Mouse (Mus musculus) midbrain, embryonic 12.5 days (tissue): ENCODE data around the gene Ankdd1a. TPM values are rescaled to one million over a fixed set of nuclear protein-coding genes. Genes with fewer than 3 reads are reported as not detected.

Experiments used
- ATAC-seq: fragments of 200-750 bp; cut with Nextera tagmentation; 2 replicates; pipeline ENCODE4 v1.8.0; 2017; ENCODE audit warnings: low read depth, moderate TSS enrichment, moderate library complexity; ENCODE audit not compliant: low FRiP score
- H3K27ac ChIP-seq: fragments of 300-500 bp; sonication (generic); replicated peaks from 2 replicates; pipeline ENCODE4 v1.5.1; 2016; ENCODE audit warnings: mild to moderate bottlenecking
- H3K27me3 ChIP-seq: fragments of 300-500 bp; sonication (generic); 2 replicates; pipeline ENCODE4 v1.6.1; 2016; ENCODE audit warnings: mild to moderate bottlenecking
- H3K36me3 ChIP-seq: fragments of 300-500 bp; sonication (generic); 2 replicates; pipeline ENCODE4 v1.6.1; 2016
- H3K4me1 ChIP-seq: fragments of 300-500 bp; sonication (generic); 2 replicates; pipeline ENCODE4 v1.6.1; 2016
- H3K4me2 ChIP-seq: fragments of 300-500 bp; sonication (generic); replicated peaks from 2 replicates; pipeline ENCODE4 v1.6.1; 2016; ENCODE audit warnings: mild to moderate bottlenecking, moderate library complexity
- H3K4me3 ChIP-seq: fragments of 300-500 bp; sonication (generic); 2 replicates; pipeline ENCODE4 v1.5.1; 2016; ENCODE audit warnings: mild to moderate bottlenecking
- H3K9ac ChIP-seq: fragments of 300-500 bp; sonication (generic); replicated peaks from 2 replicates; pipeline ENCODE4 v1.6.1; 2016; ENCODE audit warnings: mild to moderate bottlenecking, moderate library complexity
- H3K9me3 ChIP-seq: fragments of 300-500 bp; sonication (generic); 2 replicates; pipeline ENCODE4 v1.6.1; 2016; ENCODE audit warnings: mild to moderate bottlenecking
- WGBS: fragments of 180-500 bp; shearing (Covaris S2); methylation state at CpG from one replicate; pipeline ENCODE4 v1.1.7; 2016; 5-methylcytosine and 5-hydroxymethylcytosine counted together
- polyA plus RNA-seq: library from polyadenylated mRNA; unstranded; fragments of >200 nt; fragmentation: Nextera tagmentation; extraction: Ambion mirVana; gene quantifications from 2 replicates; pipeline ENCODE4 v1.2.1, GENCODE M21; 2016

Gene Ankdd1a
- polyA plus RNA-seq, 1 experiment from 2014 or later = 0.24 TPM

DNA sequence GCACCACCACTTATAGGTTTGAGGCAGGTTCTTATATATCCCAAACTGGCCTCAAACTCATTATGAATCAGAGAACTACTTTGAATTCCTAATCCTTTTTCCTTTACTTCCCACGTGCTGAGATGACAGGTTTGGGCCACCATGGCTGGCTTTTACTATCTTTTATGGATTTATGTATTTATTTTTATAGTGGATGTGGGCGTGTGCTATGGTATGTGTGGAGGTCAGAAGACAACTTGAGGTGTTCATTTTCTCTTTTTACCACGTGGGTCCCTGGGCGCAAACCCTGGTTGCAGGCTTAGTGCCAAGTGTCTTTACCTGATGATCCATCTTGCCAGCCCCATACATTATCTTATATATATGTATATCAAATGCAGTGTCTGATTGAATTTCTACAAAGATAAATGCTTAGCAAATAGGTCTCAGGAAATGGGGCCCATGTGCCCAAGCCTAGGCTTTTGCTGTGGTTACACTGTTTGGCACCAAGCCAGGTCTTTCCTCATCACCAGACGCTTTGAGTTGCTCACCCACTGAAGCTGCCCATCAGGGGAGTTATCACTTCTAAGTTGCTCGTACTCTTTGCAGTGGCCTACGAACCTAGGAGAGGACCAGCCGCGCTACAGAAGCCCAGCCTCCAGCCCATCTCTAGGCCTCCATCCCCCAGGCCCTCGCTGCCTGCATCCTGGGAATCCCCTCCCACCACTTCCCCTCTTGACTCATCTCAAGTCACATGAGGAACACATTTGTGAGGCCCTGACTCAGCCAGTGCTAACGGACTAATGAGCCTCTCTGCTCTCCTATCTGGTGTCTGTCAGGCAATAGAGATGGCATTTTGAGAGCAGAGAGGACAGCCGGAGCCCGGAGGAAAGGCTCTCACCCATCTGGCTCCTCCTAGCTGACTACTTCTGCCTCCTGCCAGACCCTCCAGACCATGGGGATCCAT, 21.4 kb upstream of the Ankdd1a start:
- Histone ChIP-seq H3K27ac (no peak overlapping the region), H3K36me3 (no peaks in the 10 kb centered on the region), H3K4me1 (no peaks in the 10 kb centered on the region; the same call in 1 of the 2 replicates), H3K27me3 (no peaks in the 10 kb centered on the region), H3K9ac (no peak overlapping the region), H3K9me3 (no peaks in the 10 kb centered on the region), H3K4me2 (no peak overlapping the region), H3K4me3 (no peak overlapping the region)
- no peak for ATAC-seq
- WGBS = 79% methylated on average over 13 of the region's 13 CpGs

DNA sequence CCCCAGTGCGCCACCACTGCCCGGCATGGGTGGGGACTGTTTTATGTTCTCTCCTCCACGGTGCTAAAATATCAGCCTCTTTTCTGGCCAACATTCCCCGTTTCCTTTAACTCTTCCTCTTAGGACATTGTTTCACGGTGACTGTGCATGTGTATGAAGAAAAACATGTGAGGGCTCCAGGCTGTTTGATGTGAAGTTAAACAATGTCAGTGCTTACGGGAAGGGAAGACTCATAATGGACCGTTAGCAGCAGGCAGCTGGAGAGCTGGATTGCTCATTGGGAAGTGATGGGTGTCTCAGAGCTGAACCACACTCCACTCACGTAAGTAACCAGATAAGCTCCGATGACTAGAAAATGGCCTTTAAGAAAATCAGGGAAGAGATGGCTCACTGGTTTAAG, 19.7 kb upstream of the Ankdd1a start:
- Histone ChIP-seq H3K36me3 (no peaks in the 10 kb centered on the region), H3K27ac (no peak overlapping the region), H3K27me3 (no peaks in the 10 kb centered on the region), H3K4me1 (no peaks in the 10 kb centered on the region; the same call in 1 of the 2 replicates), H3K9me3 (no peaks in the 10 kb centered on the region), H3K4me2 (no peak overlapping the region), H3K4me3 (no peak overlapping the region), H3K9ac (no peak overlapping the region)
- 86% methylated on average over 9 of the region's 9 CpGs for WGBS
- ATAC-seq = no peak

DNA sequence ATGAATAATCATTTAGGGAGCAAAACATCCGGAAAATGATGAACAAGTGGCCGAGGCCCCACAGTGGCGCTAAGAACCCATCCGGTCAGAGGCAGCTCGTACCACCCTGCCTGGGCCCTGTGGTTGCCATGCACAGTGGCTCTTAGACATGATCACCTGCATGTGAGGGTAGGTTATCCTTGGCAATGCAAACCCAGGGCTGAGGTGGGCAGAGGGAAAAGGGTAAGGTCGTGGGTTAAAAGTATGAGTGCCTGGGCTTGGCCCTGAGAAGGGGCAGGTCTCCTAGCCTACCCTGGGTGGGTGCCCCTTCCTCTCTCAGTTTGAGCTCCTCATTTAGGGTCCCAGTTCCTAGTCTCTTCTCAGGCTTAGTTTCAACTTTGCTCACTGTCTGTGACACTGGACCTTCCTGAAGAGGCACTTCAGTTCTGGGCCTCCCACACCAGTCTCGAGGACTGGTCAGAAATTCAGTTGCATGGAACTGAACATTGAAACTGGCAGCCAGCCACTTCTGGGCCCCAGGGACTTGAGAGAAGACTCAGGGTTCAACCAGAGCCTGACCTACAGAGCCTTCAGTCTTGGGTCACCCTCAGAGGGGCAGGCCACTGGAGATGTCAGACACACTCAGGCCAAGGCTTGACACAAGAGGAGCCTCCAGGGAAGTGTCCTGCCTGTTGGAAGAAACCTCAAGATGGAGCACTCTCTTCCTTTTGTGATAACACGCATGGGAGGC, 18.1 kb upstream of the Ankdd1a start:
- 88% methylated on average over 8 of the region's 8 CpGs for WGBS
- no peaks in the 10 kb centered on the region for H3K27me3 ChIP-seq
- no peak overlapping the region for H3K4me2 ChIP-seq
- H3K9me3 ChIP-seq = no peaks in the 10 kb centered on the region
- no peaks in the 10 kb centered on the region; the same call in 1 of the 2 replicates for H3K4me1 ChIP-seq
- no peak overlapping the region for H3K4me3 ChIP-seq
- no peaks in the 10 kb centered on the region for H3K36me3 ChIP-seq
- ATAC-seq = no peak
- no peak overlapping the region for H3K9ac ChIP-seq
- H3K27ac ChIP-seq = no peak overlapping the region

DNA sequence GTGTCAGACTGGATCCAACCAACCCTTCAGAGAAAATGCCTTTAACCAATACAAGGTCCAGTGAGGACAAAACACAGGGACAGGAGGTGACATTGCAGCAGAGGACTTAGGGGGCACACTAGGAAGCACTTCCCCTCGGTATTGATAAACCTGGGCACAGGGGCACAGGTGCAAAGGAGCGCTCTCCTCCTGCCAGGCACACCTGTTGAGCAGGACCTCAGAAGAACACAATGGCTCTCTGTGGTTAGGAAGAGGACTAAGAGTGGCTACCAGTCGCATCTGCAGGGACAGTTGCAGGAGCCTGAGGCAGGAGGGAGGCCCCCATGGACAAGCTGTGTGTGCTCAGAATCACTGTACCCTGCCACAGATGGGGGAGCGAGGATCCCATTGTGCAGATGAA, 16.5 kb upstream of the Ankdd1a start:
- no peak overlapping the region for H3K4me2 ChIP-seq
- no peak for ATAC-seq
- no peaks in the 10 kb centered on the region for H3K36me3 ChIP-seq
- no peak overlapping the region for H3K4me3 ChIP-seq
- 79% methylated on average over 4 of the region's 4 CpGs for WGBS
- no peaks in the 10 kb centered on the region for H3K9me3 ChIP-seq
- no peak overlapping the region for H3K27ac ChIP-seq
- H3K27me3 ChIP-seq = no peaks in the 10 kb centered on the region
- H3K4me1 ChIP-seq = no peaks in the 10 kb centered on the region; the same call in 1 of the 2 replicates
- H3K9ac ChIP-seq = no peak overlapping the region

DNA sequence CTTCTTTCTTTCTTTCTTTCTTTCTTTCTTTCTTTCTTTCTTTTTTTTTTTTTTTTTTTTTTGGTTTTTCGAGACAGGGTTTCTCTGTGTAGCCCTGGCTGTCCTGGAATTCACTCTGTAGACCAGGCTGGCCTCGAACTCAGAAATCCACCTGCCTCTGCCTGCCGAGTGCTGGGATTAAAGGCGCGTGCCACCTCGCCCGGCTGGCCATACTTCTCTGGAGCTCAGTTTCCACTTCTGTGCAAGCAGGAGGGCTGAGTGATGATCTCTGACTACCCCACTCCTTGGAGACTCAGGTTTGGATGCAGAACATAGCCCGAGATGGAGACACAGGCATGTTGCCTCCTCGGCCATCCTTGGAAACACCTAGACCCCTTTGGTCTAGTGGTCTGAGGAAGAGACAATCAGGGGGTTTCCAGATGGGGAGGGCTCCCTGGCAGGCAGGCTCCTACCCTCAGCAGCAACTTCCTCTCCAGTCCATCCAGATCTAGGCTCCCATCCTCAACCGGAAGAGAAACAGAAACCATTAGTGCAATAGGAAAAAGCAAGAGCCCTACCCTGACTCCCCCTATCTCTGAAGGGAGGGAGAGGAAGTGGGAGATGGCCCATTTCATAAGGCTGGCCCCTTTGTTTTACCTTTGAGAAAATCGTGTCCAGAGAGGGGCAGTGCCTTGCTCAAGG, 15.9 kb upstream of the Ankdd1a start:
- whole genome bisulfite sequencing = 88% methylated on average over 11 of the region's 11 CpGs
- no peak for ATAC-seq
- Histone ChIP-seq H3K36me3 (no peaks in the 10 kb centered on the region), H3K4me2 (no peak overlapping the region), H3K9ac (no peak overlapping the region), H3K4me3 (no peak overlapping the region), H3K27ac (no peak overlapping the region), H3K4me1 (no peaks in the 10 kb centered on the region), H3K9me3 (no peaks in the 10 kb centered on the region), H3K27me3 (no peaks in the 10 kb centered on the region)

DNA sequence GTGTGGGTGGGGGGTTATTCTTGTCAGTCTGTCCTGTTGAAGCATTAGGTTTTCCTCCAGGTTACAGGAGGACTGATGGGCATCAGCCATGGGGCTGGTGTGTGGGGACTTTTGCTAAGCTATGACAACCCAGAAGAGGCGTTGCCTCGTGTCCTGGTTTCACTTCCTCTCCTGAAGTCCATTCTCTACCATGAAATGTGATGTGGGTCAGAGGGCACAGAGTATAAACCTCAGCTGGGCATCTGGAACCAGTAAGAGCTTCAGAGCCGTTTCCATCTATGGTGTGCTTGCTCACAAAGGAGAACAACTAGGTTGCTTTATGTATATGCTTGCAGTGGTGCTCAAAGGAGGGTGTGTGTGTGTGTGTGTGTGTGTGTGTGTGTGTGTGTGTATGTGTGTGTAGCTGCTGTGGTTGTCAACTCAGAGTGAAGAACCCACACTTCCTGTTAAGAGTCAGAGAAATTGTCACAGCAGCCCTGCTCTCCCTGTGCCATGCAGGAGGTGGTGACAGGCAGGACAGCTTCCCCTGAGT, 15.3 kb upstream of the Ankdd1a start:
- H3K27me3 ChIP-seq = no peaks in the 10 kb centered on the region
- H3K4me3 ChIP-seq = no peak overlapping the region
- H3K27ac ChIP-seq = no peak overlapping the region
- H3K4me2 ChIP-seq = no peak overlapping the region
- no peak for ATAC-seq
- WGBS = 76% methylated on average over 3 of the region's 3 CpGs
- no peaks in the 10 kb centered on the region for H3K4me1 ChIP-seq
- no peaks in the 10 kb centered on the region for H3K36me3 ChIP-seq
- no peaks in the 10 kb centered on the region for H3K9me3 ChIP-seq
- H3K9ac ChIP-seq = no peak overlapping the region

DNA sequence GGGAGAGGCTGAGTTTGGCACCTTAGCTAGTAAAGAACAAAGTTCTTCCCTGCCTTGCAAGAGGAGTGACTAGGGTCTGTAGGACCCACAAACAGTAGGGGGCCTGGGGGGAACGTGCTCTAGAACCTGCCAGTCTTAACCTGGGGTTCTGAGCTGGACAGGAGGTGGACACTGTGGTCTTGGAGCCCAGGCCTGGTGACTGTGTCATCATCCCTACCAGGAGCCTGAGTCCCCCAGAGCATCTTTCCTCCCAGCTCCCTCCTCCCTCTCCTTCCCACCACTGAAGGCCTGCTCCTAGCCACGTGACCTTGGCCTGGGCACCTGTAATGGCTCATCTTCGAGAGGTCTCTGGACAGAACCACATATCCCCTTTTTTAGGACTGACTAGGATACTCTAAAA, 14.1 kb upstream of the Ankdd1a start:
- Histone ChIP-seq H3K36me3 (no peaks in the 10 kb centered on the region), H3K9ac (no peak overlapping the region)

DNA sequence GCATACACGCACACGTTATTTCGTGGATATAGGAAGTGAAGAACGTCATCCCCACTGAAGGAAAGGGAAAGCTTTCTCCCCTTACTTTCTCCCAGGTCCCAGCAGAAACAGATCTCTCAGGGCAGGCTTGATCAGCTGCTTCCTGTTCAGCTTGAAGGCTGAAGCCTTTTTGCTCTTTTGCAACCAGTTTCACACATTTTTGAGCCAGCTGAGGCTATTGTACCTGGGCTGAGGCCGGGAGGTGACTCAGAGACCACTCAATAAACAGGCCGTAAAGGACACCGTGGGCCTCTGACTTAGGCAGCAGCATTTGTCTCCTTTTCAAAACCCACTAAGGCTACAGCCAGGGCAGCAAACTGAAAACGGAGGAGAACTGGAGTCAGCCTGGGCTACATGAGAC, 13.0 kb upstream of the Ankdd1a start:
- no peaks in the 10 kb centered on the region for H3K27me3 ChIP-seq
- no peak overlapping the region for H3K4me3 ChIP-seq
- no peak overlapping the region for H3K9ac ChIP-seq
- H3K27ac ChIP-seq = no peak overlapping the region
- WGBS = 84% methylated on average over 8 of the region's 8 CpGs
- H3K4me2 ChIP-seq = no peak overlapping the region
- H3K9me3 ChIP-seq = no peaks in the 10 kb centered on the region
- H3K36me3 ChIP-seq = no peaks in the 10 kb centered on the region
- ATAC-seq = no peak
- no peaks in the 10 kb centered on the region for H3K4me1 ChIP-seq

More for the DNA sequence above, 14.1 kb upstream of the Ankdd1a start:
- Histone ChIP-seq H3K9me3 (no peaks in the 10 kb centered on the region), H3K4me1 (no peaks in the 10 kb centered on the region), H3K4me3 (no peak overlapping the region), H3K4me2 (no peak overlapping the region), H3K27ac (no peak overlapping the region), H3K27me3 (no peaks in the 10 kb centered on the region)
- ATAC-seq = no peak
- 90% methylated on average over 3 of the region's 3 CpGs for WGBS

DNA sequence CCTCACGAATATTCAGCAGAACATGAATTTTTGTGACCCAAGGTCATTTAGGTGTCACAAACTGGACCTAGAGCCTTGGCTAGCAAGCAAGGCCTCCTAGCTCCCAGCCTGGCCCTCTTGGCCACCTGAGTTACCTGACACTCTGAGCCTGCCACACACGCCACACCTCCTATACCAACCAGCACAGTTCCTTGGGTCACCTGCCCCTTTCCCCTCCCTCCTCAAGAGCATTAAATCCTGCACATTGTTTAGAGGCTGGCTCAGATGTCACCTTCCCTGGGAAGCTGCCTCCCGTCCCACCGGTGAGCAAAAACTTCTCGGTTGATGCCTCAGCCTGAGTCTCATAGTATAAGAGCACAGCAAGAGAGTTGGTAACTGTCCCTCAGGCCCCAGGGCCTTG, 11.3 kb upstream of the Ankdd1a start:
- no peak overlapping the region for H3K9ac ChIP-seq
- H3K4me3 ChIP-seq = no peak overlapping the region
- H3K27me3 ChIP-seq = no peaks in the 10 kb centered on the region
- no peaks in the 10 kb centered on the region for H3K4me1 ChIP-seq
- no peak overlapping the region for H3K4me2 ChIP-seq
- 81% methylated on average over 5 of the region's 5 CpGs for WGBS
- no peaks in the 10 kb centered on the region for H3K9me3 ChIP-seq
- H3K27ac ChIP-seq = no peak overlapping the region
- H3K36me3 ChIP-seq = no peaks in the 10 kb centered on the region
- ATAC-seq = no peak

DNA sequence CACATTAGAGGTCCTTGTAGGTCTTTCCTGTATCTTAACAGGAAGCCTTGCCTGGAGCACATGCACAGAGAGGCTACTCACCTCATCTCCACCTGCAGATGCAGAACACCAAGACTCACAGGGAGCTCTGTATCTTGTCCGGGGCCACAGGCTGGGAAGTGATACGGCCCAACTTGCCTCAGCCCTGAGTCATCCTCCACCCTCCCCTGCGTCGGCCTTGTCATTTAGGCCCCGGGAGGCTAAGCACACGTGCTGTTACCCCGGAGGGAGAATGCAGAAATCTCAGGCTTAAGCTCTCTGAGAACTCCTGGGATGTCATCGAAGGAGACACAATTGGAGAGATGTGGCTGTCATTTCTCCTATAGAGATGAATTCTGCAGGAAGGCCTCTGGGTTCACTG, 9.7 kb upstream of the Ankdd1a start:
- no peak for ATAC-seq
- Histone ChIP-seq H3K27me3 (no peaks in the 10 kb centered on the region), H3K9ac (no peak overlapping the region), H3K4me1 (no peaks in the 10 kb centered on the region), H3K9me3 (no peaks in the 10 kb centered on the region), H3K4me3 (no peak overlapping the region), H3K36me3 (no peaks in the 10 kb centered on the region), H3K27ac (no peak overlapping the region), H3K4me2 (no peak overlapping the region)
- 64% methylated on average over 8 of the region's 8 CpGs for WGBS

DNA sequence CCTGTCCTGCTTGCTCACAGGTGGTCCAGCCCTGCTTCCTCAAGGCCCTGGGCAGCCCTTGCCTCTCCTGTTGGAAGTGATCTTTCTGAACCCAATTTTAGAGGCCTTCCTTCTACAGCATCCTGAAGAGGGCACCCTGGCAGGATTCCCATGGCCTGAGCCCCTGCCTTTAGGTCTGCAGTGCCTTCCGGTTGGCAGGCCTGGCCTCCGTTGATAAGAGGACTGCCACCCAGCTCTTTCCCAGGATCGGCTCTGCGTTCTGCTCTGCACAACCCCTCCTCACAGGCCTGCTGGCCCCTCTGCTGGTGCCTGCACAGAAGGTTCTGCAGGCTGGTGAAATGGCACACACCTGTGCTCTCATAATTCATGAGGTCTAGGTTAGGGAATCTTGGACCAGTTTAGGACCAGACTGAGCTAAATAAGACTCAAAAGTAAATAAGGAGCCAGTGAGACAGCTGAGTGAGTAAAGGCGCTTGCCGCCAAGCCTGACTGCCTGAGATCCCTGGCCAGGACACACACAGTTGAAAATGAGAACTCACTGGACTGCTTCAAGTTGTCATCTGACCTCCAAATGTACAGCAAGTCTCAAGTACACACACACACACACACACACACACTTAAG, 8.5 kb upstream of the Ankdd1a start:
- H3K27me3 ChIP-seq = no peaks in the 10 kb centered on the region
- H3K4me3 ChIP-seq = no peak overlapping the region
- no peaks in the 10 kb centered on the region for H3K9me3 ChIP-seq
- no peak overlapping the region for H3K9ac ChIP-seq
- H3K4me2 ChIP-seq = no peak overlapping the region
- no peaks in the 10 kb centered on the region for H3K36me3 ChIP-seq
- 85% methylated on average over 6 of the region's 6 CpGs for WGBS
- no peak for ATAC-seq
- no peak overlapping the region for H3K27ac ChIP-seq
- H3K4me1 ChIP-seq = peaks cover 3% of the 10 kb centered on the region; the same call in 1 of the 2 replicates
